Mouse (Mus musculus) adrenal gland, adult 2 months (tissue): ENCODE data around the gene Arhgef39. TPM values are rescaled to one million over a fixed set of nuclear protein-coding genes. Genes with fewer than 3 reads are reported as not detected.
A peak's percentile ranks its signal among the peaks of the same experiment; 100 is the strongest.
"Not testable (repeated sequence)": the region's sequence is repeated elsewhere in the genome, so short reads cannot be mapped to it uniquely, and the experiment has no call there.

Experiments
- DNase-seq: peaks from one replicate; pipeline ENCODE4 v3.0.0; 2021
- polyA plus RNA-seq: library from polyadenylated mRNA; depleted of rRNA; stranded (reverse); fragments of >200 nt; gene quantifications from 2 replicates; pipeline ENCODE4 v1.2.3, GENCODE M21; 2012
- total RNA-seq, 2 experiments: library from RNA; stranded (reverse); gene quantifications; 2 replicates each; pipeline ENCODE4 v1.2.3; 2021

Gene Arhgef39
- total and polyA plus RNA-seq, 3 experiments, result 1.0 to 6.6 (median 2.1) TPM

DNA sequence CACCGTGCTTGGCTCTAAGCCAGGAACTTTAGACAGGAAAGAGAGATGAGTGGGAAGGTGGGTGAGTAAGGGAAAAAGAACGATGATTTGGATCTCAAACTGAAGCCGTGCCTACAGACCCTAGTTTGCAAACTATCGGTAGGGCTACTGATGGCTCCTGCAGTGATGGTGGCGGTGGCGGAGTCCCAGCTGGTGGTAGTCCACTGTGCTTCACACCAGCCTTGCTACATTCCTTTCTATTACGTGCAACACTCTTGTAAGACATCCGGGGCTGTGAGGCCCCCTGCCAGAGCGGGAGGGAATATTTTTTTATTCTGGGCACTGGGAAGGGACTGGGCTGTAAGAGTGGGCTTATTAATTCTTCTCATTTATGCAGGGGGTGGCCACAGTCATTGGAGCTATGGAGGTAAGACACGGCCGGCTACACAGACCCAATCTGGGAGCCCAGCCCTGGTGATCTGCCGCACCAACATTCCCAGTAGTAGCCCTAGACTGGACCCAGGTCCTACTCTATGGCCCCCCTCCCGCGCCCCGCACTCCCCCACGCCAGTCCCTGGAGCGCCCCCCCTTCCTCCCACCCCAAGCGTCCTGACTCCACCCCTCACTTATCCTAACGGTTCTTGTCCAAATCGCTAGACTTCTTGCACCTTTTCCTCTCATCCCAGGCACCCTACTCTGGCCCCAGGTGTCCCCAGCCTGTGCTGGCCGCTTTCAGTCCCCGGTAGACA, 8.6 kb upstream of the Arhgef39 start:
- DNase-seq, result no peak

DNA sequence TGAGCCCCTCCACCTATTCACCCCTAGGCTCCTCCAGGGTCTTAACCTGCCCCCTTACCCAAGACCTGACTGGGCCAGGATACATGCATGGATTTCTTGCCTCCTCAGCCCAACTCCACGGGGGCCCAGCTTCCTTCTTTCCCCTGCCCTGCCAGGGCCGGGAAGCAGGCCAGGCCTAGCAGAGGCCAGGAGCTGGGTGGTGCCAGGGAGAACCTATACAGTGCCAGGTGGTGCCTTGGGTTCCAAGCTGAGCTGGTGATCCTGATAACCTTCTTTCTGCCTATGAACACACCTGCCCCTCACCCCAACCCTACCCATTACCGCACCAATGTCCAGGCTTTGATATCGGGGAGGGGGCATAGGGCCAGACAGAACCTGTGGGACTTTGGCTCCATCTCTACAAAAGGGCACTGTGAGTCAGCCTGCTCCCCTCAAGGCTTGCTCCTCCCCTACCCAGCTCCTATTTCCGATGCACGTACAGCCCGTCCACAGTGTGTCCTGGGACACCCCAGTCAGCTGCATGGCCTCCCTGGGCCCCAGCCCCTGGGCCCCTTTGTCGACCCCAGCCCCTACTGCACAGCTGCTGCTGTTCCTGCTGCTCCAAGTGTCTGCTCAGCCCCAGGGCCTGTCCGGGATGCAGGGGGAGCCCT, 7.2 kb upstream of the Arhgef39 start, which contains the start of gene Car9:
Car9 (plus strand) TSS at position 431 of the 650 bp plus-strand sequence.
- DNase-seq, result no peak

DNA sequence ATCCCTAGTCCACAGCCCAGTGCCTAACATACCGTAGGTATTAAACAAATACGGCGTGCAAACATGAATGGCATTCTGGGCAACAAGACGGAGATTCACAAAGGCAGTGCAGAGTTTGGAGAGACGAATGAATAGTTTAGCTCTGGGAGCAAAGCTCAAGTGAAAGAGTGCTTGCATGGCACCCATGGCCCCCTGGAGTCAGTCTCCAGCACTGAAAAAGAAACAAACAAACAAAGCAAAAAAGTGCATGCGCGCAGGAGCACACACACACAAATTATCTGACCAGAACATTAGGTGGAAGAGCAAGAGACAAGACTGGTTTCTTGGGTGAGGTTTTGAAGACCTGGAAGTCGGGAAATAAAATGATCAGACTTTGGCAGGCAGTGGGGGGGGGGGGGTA, 6.6 kb upstream of the Arhgef39 start:
- DNase-seq, result no peak

DNA sequence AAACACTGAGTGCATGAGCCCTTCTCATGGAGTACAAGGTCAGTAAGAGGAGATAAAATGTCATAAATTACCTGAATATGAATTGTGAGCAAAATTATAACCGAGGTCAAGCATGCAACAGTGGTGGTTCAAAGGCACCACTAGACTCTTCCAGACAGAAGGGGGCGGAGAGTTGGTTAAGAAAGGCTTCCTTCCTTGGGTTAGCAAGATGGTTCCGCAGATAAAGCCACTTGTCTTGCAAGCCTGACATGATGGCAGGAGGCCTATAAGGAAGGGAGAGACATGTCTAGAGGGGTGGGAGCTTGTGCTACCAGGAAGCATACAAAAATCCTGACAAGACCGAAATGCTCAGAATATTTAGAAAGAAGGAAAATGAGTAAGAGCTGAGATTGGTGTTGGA, 4.8 kb upstream of the Arhgef39 start:
- DNase-seq, result no peak

DNA sequence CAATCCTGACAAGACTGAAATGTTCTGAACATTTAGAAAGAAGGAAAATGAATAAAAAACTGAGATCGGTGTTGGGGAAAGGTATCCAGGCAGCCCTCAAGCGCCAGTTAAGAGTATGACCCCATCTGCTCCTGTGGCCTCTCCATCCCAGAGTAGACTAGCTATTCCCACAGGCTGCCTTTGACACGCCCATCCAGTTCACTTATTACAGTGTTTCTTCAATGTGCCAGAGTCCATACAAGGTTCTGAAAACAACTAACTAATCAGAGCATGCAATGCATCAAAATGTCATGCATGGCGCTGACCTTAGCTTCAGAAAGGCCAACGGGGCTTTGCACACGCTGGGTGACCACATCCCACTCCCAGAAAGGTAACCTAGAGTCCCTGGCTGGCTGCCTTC, 4.0 kb upstream of the Arhgef39 start:
- no peak for DNase-seq

DNA sequence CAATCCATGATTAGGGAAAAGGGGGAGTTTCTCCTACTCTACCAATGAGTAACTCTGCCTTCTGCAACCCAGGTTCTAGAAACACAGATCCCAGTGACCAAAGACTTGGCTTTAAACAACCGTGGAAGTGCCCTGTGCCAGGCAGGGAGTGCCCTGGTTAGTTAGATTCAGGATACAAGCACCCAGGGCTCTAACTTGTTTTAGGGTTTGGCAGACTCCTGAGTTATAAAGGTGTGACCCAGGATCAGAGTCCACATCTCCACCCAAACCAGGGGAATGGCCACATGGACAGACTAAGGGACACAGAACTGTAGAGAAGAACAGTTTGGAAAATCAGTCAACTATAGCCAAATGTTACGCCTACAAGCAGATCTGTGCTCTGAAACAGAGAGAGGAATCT, 3.5 kb upstream of the Arhgef39 start:
- DNase-seq, result no peak

DNA sequence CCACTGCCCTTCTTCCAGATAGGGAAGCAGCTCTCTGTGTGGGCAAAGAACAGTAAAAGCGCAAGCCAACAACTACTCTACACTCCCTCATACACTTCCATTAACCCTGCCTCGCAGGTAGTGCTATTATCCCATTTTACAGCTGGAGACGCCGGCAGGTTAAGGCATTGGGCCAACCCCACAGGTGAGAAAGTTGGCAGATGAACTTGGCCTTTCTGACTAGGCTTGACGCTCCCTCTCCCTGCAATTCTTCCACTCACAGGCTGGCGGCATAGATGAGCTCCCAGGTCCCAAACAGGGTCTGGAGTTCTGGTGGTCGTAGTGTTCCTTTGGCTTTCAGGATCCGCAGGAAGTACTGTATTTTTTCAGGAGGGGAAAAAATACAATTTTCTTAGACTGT, 512 bp downstream of the Arhgef39 start:
- no peak for DNase-seq

DNA sequence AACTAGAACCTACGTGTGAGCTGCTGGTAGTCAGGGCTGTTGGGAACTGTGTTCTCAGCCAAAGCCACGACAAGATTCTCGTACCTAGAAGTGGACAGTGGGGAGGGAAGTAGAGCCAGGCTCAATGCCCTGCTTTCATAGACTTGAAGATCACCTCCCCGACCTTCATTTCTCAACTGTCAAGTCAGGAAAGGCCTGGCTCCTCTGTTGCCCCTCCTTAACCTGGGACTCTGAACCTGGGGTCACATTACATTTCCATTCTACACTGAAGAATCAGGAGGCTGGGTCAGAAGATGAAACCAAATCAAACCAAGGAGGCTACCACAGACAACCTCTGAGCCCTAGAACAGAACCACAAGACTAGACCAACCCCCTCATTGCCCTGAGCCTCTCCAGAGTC, 1.5 kb downstream of the Arhgef39 start:
- no peak for DNase-seq

DNA sequence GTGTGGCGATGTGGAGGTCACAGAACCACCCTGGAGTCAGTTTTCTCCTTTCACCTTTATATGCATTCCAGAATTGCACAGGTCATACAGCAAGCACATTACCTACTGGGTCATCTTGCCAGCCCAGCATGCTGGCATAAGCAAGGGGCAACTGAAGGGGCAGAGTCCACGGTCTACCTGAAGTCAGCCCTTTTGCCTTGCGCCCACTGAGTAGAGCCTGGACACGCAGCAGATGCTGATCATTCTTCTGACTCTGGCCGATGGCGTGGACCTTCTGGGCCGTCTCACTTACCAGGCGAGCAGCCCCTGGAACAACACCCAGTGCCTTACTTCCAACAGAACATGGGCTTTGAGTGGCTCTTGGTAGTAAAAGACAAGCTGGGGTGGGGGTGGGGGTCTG, 2.1 kb downstream of the Arhgef39 start:
- DNase-seq, result no peak

DNA sequence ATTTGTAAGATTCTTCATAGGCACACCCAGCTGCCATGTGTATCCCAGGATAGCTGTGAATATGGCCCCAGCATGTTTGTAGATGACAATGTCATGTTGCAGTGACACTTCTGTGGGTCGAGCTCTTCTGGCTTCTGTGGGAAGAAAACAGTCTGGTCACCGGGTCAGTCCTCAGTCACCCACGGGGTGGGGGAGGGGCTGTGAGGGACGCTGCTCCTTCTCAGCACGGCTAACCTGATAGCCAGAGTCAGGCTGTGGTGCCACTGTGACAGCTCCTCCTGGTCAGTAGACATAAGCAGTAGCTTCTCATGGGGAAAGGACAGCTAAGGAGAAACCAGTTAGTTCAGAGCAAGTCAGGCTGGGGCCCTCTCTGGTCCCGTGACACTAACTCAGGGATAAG, 2.9 kb downstream of the Arhgef39 start:
- DNase-seq, result no peak

DNA sequence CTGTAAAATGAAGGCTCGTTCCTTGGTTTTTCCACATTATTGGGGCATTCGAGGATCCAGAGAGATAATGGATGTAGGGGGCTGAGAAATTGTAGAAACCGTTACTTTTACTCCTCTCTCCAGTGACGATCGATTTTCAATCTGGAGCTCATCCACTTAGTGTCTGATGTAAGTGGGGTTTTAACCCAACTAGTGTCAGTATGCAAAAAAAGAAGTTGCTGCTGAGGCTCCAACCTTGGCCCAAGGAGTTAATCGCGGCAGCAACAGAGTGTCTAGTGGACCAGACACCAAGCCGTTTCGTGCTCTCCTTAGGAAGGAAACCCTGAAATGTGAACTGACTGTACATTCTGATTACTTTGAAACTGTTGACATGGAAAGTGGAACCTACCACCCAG, 5.7 kb downstream of the Arhgef39 start:
- no peak for DNase-seq

DNA sequence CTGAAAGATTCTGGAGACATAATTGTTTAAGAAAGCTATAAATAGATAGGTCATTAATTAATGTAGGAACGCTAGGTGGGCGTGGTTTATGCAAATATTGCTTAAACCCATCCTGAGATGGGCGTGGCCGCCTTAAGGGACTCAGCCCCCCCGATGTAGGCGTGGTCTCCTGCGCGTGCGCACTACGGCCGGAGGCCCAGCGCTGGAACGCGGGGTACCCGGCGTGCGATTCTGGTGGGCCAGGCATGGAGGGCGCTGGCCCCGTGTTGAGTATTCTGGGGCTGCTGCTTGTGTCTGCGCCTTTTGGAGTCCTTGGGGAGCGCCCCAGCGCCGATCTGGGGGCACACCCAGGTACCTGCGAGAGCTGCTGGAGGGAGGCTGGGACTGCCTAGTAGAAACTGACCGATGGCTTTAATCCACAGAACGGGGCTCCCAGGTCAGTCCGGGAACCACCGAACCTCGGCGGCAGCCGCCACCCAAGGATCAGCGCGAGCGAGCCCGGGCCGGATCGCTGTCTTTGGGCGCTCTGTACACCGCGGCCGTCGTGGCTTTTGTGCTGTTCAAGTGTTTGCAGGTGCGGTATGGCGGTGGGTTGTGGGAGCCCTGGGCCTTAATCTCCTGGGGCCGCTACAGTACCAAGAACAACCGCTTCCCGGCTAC, 6.2 kb downstream of the Arhgef39 start:
- peak; percentile 98 for DNase-seq

DNA sequence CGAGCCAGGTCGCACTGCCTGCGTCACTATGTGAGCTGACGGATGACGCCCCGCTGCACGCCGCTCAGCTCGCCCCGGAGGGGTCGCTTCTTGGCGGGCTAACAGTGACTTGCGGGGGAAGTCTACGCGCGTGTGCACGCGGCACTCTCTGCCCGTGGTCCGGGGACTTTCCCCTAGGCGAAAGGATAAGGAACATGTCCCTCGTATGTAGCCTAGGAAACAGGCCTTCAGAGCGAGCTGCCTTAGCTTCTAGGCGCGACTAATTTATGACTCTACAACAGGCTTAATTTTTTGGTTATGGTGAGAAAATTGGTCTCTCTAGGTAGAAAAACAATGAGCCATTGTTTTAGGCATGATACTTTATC, 6.7 kb downstream of the Arhgef39 start, which contains the start of gene Ccdc107:
Ccdc107 (plus strand) TSS at position 80 of the 365 bp plus-strand sequence.
- DNase-seq, result peak; percentile 96

DNA sequence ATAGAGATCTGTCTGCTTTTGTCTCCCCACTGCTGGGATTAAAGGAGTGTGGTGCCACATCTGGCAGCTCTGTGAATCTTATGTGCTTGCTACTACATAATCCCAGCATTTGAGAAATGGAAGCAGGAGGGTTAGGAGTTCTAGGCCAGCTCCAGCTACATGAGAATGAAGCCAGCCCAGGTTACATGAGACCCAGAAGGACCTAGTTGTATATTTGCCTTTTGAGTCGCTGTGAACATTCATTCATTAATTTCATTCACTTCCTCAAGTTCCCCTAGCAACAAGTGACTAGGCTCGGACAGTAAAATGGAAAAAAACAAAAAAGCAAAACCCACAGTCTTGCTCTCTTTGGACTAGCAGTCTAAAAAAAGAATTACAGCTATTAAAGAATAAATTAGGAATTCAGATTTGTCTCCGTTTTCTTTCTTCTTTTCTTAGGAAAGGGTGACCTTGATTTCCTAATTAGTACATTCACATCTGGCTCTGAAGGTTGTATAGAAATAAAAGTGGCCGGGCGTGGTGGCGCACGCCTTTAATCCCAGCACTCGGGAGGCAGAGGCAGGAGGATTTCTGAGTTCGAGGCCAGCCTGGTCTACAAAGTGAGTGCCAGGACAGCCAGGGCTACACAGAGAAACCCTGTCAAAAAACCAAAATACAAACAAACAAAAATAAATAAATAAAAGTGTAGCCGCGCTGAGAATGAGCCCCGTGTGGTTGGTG, 7.2 kb downstream of the Arhgef39 start:
- DNase-seq, result no peak

DNA sequence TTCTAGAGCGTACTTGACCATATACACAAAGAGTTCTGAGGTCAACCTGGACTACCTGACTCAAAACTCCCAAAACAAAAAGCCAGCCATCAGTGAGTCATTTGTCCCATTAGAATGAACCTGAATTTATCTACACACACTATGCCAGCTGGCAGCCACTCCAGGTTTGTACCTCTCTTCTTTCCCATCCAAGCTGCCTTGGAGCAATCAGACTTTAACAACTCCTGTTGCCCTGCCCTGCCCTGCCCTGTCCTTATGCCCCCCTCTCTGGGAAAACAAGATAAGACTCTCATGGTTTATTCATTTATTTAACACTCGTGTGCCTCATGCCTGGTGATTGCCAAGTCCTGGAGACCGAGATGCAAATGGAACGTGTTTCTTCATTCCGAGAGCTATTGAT, 8.7 kb downstream of the Arhgef39 start:
- no peak for DNase-seq

DNA sequence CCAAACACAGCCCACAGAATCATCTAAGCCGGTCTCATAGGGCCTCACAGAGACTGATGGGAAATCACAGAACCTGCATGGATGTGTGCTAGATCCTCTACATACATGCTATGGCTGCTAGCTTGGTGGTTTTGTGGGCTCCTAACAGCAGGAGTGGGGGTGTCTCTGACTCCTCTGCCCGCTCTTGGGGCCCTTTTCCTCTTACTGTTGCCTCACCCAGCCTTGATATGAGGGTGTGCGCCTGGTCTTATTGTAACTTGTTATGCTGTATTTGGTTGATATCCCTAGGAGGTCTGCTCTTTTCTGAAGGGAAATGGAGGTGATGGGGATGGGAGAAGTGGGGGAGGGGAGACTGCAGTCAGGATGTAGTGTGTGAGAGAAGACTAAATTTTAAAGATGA, 9.9 kb downstream of the Arhgef39 start:
- DNase-seq, result no peak

DNA sequence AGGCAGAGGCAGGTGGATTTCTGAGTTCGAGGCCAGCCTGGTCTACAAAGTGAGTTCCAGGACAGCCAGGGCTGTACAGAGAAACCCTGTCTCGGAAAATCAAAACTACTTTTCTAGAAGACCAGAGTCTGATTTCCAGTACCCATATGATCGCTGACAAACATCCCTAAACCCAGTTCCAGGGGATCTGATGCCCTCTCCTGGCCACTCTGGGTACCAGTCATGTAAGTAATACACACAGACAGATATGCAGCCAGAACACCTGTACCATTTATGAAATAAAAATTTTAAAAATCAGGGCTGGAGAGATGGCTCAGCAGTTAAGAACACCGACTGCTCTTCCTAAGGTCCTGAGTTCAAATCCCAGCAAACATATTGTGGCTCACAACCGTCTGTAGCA, 13.8 kb downstream of the Arhgef39 start:
- DNase-seq, result not testable (repeated sequence)

DNA sequence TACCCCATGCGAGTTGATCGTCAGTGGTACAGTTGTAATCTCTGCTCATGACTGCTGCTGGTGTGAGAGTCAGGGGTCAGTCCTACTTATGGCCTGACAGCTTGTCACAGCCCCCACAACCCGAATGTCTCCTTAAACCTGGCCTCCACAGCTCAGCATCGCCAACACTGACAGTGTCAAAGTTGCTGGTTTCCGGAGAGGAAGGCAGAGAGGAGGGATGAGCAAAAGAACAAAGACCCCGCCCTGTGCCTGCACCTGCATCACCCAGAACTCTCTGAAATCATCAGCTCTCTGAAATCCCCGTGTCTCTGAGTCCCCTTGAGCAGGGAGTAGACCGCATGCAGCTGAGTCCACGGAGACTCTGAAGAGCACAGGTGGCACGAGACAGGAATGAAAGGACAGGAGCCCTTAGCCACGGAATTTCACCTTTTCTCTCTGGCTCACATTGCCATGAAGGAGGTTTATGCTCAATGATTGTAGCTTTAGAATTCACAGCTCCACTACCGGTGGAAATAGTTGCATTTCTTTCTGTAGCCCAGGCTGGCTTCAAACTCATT, 15.9 kb downstream of the Arhgef39 start, which contains the start of gene Sit1:
Sit1 (minus strand) TSS at position 200 of the 557 bp plus-strand sequence.
- DNase-seq, result no peak

DNA sequence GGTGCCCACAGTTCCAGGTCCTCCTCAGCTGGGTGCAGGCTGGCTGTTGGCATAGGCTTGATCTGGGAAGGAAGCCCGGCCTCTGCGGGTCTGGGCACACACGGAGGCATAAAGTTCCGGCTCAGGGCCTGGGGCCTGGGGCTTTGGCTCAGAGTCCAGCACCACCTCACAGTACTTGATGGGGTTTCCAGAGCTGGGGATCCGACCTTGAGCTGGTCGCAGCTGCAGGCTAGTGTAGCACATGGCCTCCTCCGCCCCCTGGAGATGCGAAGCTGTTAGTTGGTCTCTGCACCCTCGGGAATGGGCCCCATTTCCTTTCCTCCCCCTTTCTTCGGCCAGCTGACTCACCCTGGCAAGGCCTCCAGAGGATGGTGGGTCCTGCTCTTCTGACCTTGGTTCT, 16.9 kb downstream of the Arhgef39 start:
- DNase-seq, result peak; percentile 75

DNA sequence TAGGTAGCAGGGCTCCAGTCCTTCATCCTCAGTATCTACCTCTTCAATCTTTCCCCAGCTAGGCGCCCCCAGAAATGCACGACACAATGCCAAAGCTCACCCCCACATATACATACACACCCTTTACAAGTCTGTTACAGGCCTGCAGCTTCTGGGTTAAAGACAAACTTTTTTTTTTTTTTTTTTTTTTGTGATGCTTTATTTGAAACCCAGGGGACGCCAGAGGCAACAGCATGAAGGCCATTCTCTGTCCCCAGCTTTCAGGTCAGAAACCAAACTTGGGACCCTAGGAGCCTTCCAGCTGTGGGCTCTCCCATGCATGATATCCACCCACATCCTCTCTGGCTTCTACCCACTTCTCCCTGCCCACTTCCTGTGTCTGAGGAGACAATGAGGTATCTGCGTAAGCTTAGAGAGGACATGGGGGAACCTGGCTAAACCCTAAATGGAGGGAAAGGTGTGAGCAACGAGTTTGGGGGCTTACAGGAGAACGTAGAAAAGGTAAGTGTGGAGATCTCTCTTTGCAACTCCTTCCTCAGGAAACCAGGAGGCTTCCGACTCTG, 17.5 kb downstream of the Arhgef39 start:
- DNase-seq, result no peak

DNA sequence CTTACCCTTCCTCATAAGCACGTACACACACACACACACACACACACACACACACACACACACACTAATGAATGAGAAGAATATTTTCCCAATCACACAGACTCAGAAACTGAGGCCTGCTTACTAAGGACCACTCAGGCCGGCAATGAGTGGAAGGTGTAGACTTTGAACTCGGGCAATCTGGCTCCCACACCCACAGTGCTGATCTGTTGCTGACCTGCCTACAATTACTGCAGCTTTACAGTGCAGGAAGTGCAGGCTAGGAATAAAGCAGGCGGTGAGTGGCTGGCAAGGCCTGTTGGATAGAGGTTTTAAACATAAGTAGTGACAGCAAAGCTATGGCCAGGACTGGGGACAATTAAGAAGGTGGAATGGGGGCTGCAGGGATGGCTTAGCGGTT, 18.5 kb downstream of the Arhgef39 start:
- no peak for DNase-seq
